Mouse (Mus musculus) Patski (cell line): ENCODE results near the gene Drap1. TPM values are rescaled to one million over a fixed set of nuclear protein-coding genes. Genes with fewer than 3 reads are reported as not detected.

Experiments
- ATAC-seq: fragments of 100-300 bp; one replicate; pipeline ENCODE4 v1.8.0; 2021
- CTCF ChIA-PET: fragments of 350-600 bp; sonication (Branson Sonifier 250); formaldehyde crosslinking; loops from one replicate; lab custom pipeline; 2022; ENCODE audit warnings: inconsistent platforms; lab: Charles Lee
- POLR2A ChIA-PET: fragments of 350-600 bp; sonication (Branson Sonifier 250); formaldehyde crosslinking; loops from one replicate; lab custom pipeline; 2022; ENCODE audit warnings: antibody characterized with exemption, inconsistent platforms; lab: Charles Lee
- DNase-seq: peaks from one replicate; pipeline ENCODE4 v3.0.0-alpha.2; 2011; ENCODE audit warnings: low read depth, low spot score
- H3K27me3 ChIP-seq: fragments of 371-371 bp; one replicate; pipeline ENCODE4 v1.5.1; 2021
- CTCF ChIP-seq: fragments of 100-300 bp; IDR thresholded peaks from one replicate; pipeline ENCODE4 v1.5.1; 2021
- in situ Hi-C: fragments of 300-500 bp; cut with MboI; formaldehyde crosslinking; loops from 3 replicates; pipeline ENCODE4 v1.11.1; 2018; ENCODE audit warnings: low pct_unique_long_range_greater_than_20kb, mixed read lengths
- polyA plus RNA-seq: library from polyadenylated mRNA; unstranded; gene quantifications from one replicate; pipeline ENCODE4 v1.2.3, GENCODE M21; 2021

Gene Drap1
- polyA plus RNA-seq, result 251 TPM

DNA sequence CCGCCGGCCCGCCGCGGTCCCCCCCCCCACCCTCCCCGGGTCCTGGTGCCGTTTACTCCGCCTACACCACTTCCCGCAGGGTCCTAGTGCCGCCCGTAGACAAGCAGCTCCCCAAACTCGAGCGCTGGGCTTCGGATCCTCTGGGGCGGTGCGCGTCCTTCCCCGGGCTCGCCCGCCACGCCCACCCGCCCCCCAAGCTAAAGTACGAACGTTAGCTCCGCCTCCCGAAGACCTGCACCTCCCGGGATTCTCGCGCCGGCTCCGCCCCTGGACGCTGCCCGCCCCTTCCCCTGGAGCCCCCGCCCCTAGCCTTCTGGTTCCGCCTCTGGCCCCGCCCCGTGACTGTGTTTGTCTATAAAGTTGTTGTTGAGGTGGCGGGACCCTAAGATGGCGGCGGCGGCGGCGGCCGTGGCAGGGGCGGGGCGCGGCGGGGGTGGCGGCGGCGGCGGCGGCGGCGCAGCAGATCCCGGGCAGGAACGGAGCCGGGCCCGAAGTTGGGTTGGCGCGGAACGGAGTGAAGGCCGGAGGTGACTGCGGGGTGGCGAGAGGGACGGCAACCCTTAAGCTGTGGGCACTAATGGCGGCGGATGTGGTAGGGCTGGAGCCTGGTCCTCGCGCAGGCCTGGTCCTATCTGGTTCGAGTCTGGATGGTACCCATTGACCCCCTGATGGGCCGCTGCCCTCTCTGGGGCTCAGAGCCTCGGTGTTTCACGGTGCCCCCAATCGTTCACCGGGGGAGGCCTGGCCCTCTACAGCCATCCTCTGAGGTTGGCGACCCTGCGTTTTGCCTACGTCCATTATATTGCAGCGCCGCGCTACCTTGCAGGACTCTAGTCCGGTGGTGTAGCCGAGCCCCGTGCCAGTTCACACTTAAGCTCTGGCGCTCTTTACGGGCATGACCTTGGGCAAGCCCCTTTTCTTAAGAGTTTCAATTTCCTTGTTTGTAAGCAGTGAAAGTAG, at the start of gene Drap1, which contains the start of gene AI837181:
Gene Drap1, minus strand, starts transcription at position 198 of the 960 bp plus-strand sequence.
Gene AI837181, plus strand, starts transcription at position 363 of the 960 bp plus-strand sequence.
- in situ Hi-C loops, result loop anchor here (5.0 kb wide), 1 partner anchor 123 kb away; no protein-coding TSS in a partner anchor
- no peaks in the 10 kb centered on the region for H3K27me3 ChIP-seq
- DNase-seq (peak; percentile 88), ATAC-seq (peak; percentile 54)
- CTCF ChIA-PET, result interaction anchor here (0.8 to 2.8 kb wide), 4 partner anchors 34 to 63 kb away, joined by 3 to 10 read pairs (median 4); partner anchors contain the start of genes Fibp and Mus81
- POLR2A ChIA-PET, result interaction anchor here (0.6 to 3.5 kb wide), 10 partner anchors 13 to 63 kb away, joined by 3 to 14 read pairs (median 4); partner anchors contain the start of genes Banf1, Eif1ad, Fosl1 and Mus81
- no peak for TF ChIP-seq CTCF

DNA sequence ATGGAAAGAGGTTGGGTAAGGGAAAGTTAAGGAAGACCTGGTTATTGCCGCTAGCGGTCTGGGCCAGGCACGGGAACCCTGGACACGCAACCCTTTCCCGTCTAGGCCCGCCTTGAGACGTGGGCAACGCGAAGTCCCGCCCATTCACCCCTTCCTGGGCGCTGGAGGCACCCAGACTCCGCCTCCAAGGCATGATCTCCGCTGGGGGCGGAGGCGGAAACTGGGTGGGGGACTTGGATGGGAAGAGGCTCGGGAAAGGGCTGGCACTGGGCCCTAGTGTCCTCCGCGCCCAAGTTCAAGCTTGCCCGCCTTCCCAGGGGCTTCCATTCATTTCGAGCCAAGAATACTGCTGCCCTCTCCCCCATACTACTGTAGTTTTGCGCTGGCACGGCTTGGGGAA, 48.9 kb upstream of the Drap1 start, which contains the start of gene Efemp2:
Gene Efemp2, plus strand, starts transcription at position 235 of the 400 bp plus-strand sequence.
- ChIA-PET POLR2A (interaction anchor here (0.7 to 8.9 kb wide), 7 partner anchors 8 to 41 kb away, joined by 3 to 135 read pairs (median 3); partner anchors contain the start of genes Cfl1, Fibp and Mus81), CTCF (interaction anchor here (1.1 to 8.1 kb wide), 4 partner anchors 10 to 16 kb away, joined by 5 to 97 read pairs (median 14); partner anchors contain the start of genes Ccdc85b, Cfl1 and Mus81)
- H3K27me3 ChIP-seq, result no peaks in the 10 kb centered on the region
- TF ChIP-seq CTCF, result no peak
- DNase-seq, result no peak
- in situ Hi-C loops, result no loop called here
- peak; percentile 65 for ATAC-seq

DNA sequence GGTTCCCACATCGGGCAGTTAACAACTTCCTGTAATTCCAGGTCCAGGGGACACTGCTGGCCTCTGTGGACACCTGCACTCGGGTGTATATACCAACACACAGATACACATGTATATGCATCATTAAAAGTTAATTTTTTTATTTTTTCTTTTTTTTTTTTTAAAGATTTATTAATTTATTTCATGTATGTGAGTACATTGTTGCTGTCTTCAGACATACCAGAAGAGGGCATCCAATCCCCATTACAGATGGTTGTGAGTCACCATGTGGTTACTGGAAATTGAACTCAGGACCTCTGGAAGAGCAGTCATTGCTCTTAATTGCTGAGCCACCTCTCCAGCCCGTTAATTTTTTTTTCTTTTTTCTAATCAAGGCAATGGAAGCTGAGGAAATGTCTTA, 48.1 kb upstream of the Drap1 start:
- DNase-seq (no peak), ATAC-seq (no peak)
- TF ChIP-seq CTCF, result no peak
- CTCF ChIA-PET, result interaction anchor here (1.1 to 8.1 kb wide), 3 partner anchors 10 to 15 kb away, joined by 5 to 97 read pairs (median 12); partner anchors contain the start of genes Ccdc85b, Cfl1 and Mus81
- in situ Hi-C loops, result no loop called here
- POLR2A ChIA-PET, result interaction anchor here (0.6 to 8.9 kb wide), 3 partner anchors 15 to 272 kb away, joined by 3 to 135 read pairs (median 3); partner anchors contain the start of genes Ccdc85b, Cfl1 and Mus81
- no peaks in the 10 kb centered on the region for H3K27me3 ChIP-seq

DNA sequence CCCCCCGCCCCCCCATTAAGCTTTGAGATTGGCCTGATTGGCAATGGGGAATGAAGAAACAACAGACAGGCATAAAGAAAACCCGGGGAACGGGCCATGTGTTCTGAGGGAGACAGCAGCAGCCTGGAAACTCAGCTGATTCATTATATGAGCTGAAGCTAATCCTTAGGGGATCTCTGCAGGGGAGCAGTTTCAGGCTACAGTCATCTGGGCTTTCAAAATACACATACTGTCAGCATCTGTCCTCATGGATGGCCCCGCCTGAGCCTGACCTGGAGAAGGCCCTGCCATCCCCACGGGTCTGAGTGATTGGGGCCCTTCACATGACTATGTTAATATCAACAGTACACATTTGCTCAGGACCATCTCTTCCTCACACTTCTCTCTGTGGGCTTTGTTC, 47.1 kb upstream of the Drap1 start:
- POLR2A ChIA-PET, result interaction anchor here (0.6 to 8.9 kb wide), 5 partner anchors 12 to 108 kb away, joined by 3 to 135 read pairs (median 4); partner anchors contain the start of genes Cfl1, Fibp and Mus81
- CTCF ChIA-PET, result interaction anchor here (1.1 to 8.1 kb wide), 4 partner anchors 9 to 39 kb away, joined by 3 to 97 read pairs (median 13); partner anchors contain the start of genes Ccdc85b, Cfl1 and Mus81
- no peak for TF ChIP-seq CTCF
- no peaks in the 10 kb centered on the region for H3K27me3 ChIP-seq
- no peak for DNase-seq
- in situ Hi-C loops, result no loop called here
- peak; percentile 23 for ATAC-seq

DNA sequence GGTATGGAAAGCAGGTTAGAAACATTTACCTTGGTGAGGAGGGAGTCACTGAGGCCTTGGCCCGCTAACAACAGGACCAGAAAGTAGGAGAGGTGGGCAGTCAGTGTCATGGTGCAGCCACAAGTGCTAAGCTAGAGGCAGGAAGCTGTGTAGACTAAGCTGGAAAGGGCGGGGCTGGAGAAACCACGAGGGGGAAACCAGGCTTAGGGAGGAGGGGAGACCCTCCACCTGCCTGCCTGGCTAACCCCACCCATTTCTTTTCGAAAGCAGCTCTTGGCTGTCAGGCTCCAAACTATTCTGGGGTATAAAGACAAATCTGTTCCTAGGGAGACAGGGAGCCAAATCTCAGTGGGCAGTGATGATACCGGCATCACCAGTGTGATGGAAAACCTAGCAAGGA, 43.6 kb upstream of the Drap1 start, which contains the start of gene Ctsw:
Gene Ctsw, minus strand, starts transcription at position 134 of the 400 bp plus-strand sequence.
- no peaks in the 10 kb centered on the region for H3K27me3 ChIP-seq
- no peak for DNase-seq
- ChIA-PET POLR2A (interaction anchor here (1.0 to 1.4 kb wide), 3 partner anchors 11 to 20 kb away, joined by 3 to 4 read pairs (median 3); partner anchors contain the start of gene Mus81), CTCF (interaction anchor here (11.3 kb wide), 1 partner anchor 17 kb away, joined by 143 read pairs; the partner anchor contains the start of genes Cfl1 and Mus81)
- in situ Hi-C loops, result no loop called here
- TF ChIP-seq CTCF, result no peak
- no peak for ATAC-seq

DNA sequence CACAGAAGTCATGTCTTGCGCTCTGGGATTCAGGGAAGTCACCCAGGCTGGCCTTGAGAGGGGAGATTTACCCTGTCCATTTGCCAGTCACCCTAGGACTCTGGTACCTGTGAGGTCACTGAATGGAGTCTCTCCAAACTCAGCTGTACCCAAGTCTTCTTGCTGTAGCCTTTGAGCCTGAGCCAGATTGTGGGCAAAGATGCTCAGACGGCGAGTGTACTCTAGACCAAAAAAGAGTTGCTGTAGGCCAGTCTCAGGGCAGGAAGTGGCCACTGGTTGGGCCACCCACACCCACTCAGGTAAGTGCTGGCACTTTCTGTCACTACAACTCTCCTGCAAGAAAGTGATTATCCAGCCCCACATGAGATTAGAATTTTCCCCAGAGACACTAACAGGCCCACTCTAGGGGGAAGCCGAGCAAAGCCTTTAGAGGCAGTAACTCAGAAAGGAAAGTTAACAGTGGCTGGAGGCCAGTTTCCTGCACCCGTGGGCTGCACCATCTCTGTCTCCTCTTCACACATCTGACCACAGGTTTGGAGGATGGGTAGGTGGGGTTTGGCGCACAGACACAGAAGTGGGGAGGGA, 42.2 kb upstream of the Drap1 start:
- POLR2A ChIA-PET, result interaction anchor here (1.0 to 1.4 kb wide), 2 partner anchors 8 to 13 kb away, joined by 3 to 4 read pairs; no protein-coding TSS in a partner anchor

DNA sequence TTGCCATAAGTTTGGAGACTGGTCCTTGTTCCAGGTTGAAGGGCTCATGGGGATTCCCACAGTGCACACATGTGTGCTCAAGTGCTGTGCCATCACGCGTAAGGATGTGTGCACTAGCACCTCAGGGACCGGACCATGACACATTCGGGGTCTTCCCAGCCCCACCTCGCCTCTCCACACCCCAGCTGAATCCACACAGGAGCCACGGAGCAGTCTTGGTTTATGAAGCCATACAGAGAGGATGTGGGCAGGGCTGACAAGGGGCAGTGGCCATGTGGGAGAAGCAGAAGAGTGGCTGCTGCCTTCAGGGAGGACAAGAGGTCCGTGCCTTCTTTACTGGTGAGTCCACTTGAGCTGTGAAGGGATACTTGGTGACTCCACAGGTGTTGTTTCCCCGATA, 40.3 kb upstream of the Drap1 start:
- DNase-seq, result no peak
- in situ Hi-C loops, result no loop called here
- TF ChIP-seq CTCF, result no peak
- POLR2A ChIA-PET, result interaction anchor here (1.0 to 3.2 kb wide), 3 partner anchors 9 to 23 kb away, joined by 3 to 21 read pairs (median 3); partner anchors contain the start of genes Efemp2 and Mus81
- CTCF ChIA-PET, result interaction anchor here (0.7 to 11.3 kb wide), 5 partner anchors 19 to 64 kb away, joined by 3 to 143 read pairs (median 7); partner anchors contain the start of genes Cfl1 and Mus81
- no peak for ATAC-seq
- no peaks in the 10 kb centered on the region for H3K27me3 ChIP-seq

More for the DNA sequence above, 42.2 kb upstream of the Drap1 start:
- no peak for DNase-seq
- in situ Hi-C loops, result no loop called here
- CTCF ChIA-PET, result interaction anchor here (1.1 to 11.3 kb wide), 2 partner anchors 19 to 62 kb away, joined by 3 to 143 read pairs; partner anchors contain the start of genes Cfl1 and Mus81
- no peak for ATAC-seq
- TF ChIP-seq CTCF, result no peak
- H3K27me3 ChIP-seq, result no peaks in the 10 kb centered on the region

DNA sequence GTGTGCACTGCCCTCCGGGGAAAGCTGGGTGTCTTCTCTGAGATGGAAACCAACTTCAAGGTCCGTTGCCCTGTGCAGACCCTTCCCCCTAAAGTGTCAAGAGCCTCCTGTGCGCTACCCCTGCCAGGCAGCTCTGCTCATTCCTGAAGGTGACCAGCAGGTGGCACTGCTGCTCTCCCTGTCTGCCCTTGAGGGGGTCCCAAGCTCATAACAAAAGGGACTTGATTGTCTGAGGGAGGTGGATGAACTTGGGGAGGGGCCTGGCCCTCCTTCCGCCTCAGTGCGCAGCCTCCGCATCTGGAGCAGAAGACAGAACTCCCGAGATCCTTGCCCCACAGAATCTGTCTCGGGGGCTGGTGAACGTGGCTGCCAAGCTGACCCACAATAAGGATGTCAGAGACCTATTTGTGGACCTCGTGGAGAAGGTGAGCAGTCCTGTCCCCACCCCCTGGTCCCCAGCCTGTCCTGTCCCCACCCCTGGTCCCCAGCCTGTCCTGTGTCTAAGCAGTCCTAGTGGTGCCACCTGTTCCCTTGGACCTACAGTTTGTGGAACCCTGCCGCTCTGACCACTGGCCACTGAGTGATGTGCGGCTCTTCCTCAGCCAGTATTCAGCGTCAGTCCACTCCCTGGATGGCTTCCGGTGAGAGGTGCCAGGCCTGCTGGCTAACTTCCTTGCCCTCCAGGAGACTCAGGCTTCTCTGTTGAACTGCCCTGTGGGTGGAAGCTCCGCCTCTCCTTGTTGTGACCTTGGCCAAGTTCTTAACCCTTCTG, 39.2 kb upstream of the Drap1 start:
- ChIA-PET CTCF (interaction anchor here (0.8 to 11.3 kb wide), 12 partner anchors 8 to 126 kb away, joined by 3 to 143 read pairs (median 5); partner anchors contain the start of genes Cfl1 and Mus81), POLR2A (interaction anchor here (0.6 to 4.1 kb wide), 10 partner anchors 11 to 180 kb away, joined by 3 to 29 read pairs (median 4); partner anchors contain the start of genes Cfl1, Efemp2, Fosl1 and Mus81)
- in situ Hi-C loops, result no loop called here
- DNase-seq (no peak), ATAC-seq (no peak)
- H3K27me3 ChIP-seq, result no peaks in the 10 kb centered on the region
- TF ChIP-seq CTCF, result no peak
